Mouse (Mus musculus) embryo, embryonic 11 days (tissue): Measurements from ENCODE around the gene Epha10.

Experiments
- DNase-seq: peaks from one replicate; pipeline ENCODE4 v3.0.0-alpha.2; 2015

Epha10 gene

GRCm38 (mm10) chr4:124880599-124880998 lies at the start of gene Epha10:
Gene Epha10 (plus strand): TSS chr4:124880899.
- no peak for DNase-seq

GRCm38 (mm10) chr4:124832796-124833195 lies 47.9 kb upstream of the Epha10 start:
- DNase-seq = no peak

- DNase-seq = no peak
These were observed 42.5 kb upstream of the Epha10 start for GRCm38 (mm10) chr4:124838035-124838700.

GRCm38 (mm10) chr4:124840998-124841397 lies 39.7 kb upstream of the Epha10 start:
- DNase-seq = no peak

GRCm38 (mm10) chr4:124843493-124843892 lies 37.2 kb upstream of the Epha10 start:
- peak; percentile 58 for DNase-seq

- peak; percentile 83 for DNase-seq
These were observed 33.1 kb upstream of the Epha10 start for GRCm38 (mm10) chr4:124847573-124847972.

- DNase-seq = peak; percentile 69
These were observed 31.0 kb upstream of the Epha10 start for GRCm38 (mm10) chr4:124849631-124850260.

- peak; percentile 97 for DNase-seq
These were observed 30.3 kb upstream of the Epha10 start, which contains the start of gene Yrdc for GRCm38 (mm10) chr4:124850261-124850913. Gene Yrdc (plus strand): TSS chr4:124850679.

GRCm38 (mm10) chr4:124850933-124851658 lies 29.6 kb upstream of the Epha10 start, which contains the start of gene 1110065P20Rik:
Gene 1110065P20Rik (minus strand): TSS chr4:124851196.
- DNase-seq = peak; percentile 65

GRCm38 (mm10) chr4:124856294-124856693 lies 24.4 kb upstream of the Epha10 start:
- DNase-seq = no peak

GRCm38 (mm10) chr4:124858370-124858769 lies 22.3 kb upstream of the Epha10 start:
- DNase-seq = no peak

- DNase-seq = peak; percentile 84
These were observed 20.3 kb upstream of the Epha10 start for GRCm38 (mm10) chr4:124860446-124860845.

GRCm38 (mm10) chr4:124861283-124862188 lies 19.2 kb upstream of the Epha10 start, which contains the start of gene Maneal:
Gene Maneal (minus strand): TSS chr4:124862171.
- peak; percentile 26 for DNase-seq

GRCm38 (mm10) chr4:124872719-124873118 lies 8.0 kb upstream of the Epha10 start:
- no peak for DNase-seq

GRCm38 (mm10) chr4:124881341-124881908 lies 726 bp downstream of the Epha10 start:
- peak; percentile 93 for DNase-seq

- DNase-seq = peak; percentile 83
These were observed 1.5 kb downstream of the Epha10 start for GRCm38 (mm10) chr4:124882151-124882729.

GRCm38 (mm10) chr4:124888702-124889101 lies 8.0 kb downstream of the Epha10 start:
- no peak for DNase-seq

GRCm38 (mm10) chr4:124889935-124890334 lies 9.2 kb downstream of the Epha10 start:
- no peak for DNase-seq

- DNase-seq = no peak
These were observed 10.1 kb downstream of the Epha10 start for GRCm38 (mm10) chr4:124890831-124891230.

GRCm38 (mm10) chr4:124893769-124894168 lies 13.1 kb downstream of the Epha10 start:
- DNase-seq = no peak
